Mouse (Mus musculus) large intestine, adult 2 months (tissue): ENCODE measurements around the gene Fibcd1. TPM values are rescaled to one million over a fixed set of nuclear protein-coding genes. Genes with fewer than 3 reads are reported as not detected.

ENCODE experiments used
- DNase-seq: peaks from one replicate; pipeline ENCODE4 v3.0.0-alpha.2; 2012; ENCODE audit warnings: low read depth, low spot score
- WGBS: fragments of 180-500 bp; shearing (Covaris S2); methylation state at CpG from one replicate; pipeline ENCODE4 v1.1.7; 2018; 5-methylcytosine and 5-hydroxymethylcytosine counted together
- polyA plus RNA-seq: library from polyadenylated mRNA; depleted of rRNA; stranded (reverse); fragments of >200 nt; gene quantifications from 2 replicates; pipeline ENCODE4 v1.2.3, GENCODE M21; 2012

The Fibcd1 gene
- polyA plus RNA-seq, 1 experiment = 0.45 TPM

- DNase-seq = no peak
These were observed 18.0 kb upstream of the Fibcd1 start for GRCm38 (mm10) chr2:31863766-31864165.

GRCm38 (mm10) chr2:31862919-31863318 lies 17.1 kb upstream of the Fibcd1 start:
- DNase-seq = no peak
- WGBS = 64% methylated on average over 1 of the region's 1 CpGs

More at GRCm38 (mm10) chr2:31863766-31864165, 18.0 kb upstream of the Fibcd1 start:
- 84% methylated on average over 1 of the region's 1 CpGs for WGBS

GRCm38 (mm10) chr2:31858500-31858899 lies 12.7 kb upstream of the Fibcd1 start:
- 43% methylated on average over 12 of the region's 12 CpGs for WGBS
- DNase-seq = no peak

GRCm38 (mm10) chr2:31857180-31857579 lies 11.4 kb upstream of the Fibcd1 start:
- 63% methylated on average over 6 of the region's 6 CpGs for WGBS
- no peak for DNase-seq

GRCm38 (mm10) chr2:31855991-31856390 lies 10.2 kb upstream of the Fibcd1 start:
- 73% methylated on average over 8 of the region's 8 CpGs for WGBS
- no peak for DNase-seq

- DNase-seq = no peak
- 51% methylated on average over 12 of the region's 12 CpGs for WGBS
These were observed 4.3 kb upstream of the Fibcd1 start for GRCm38 (mm10) chr2:31850141-31850540.

- DNase-seq = no peak
- 14% methylated on average over 6 of the region's 6 CpGs for WGBS
These were observed 2.1 kb upstream of the Fibcd1 start for GRCm38 (mm10) chr2:31847908-31848307.

- no peak for DNase-seq
- 7% methylated on average over 35 of the region's 35 CpGs for WGBS
These were observed 1.2 kb upstream of the Fibcd1 start for GRCm38 (mm10) chr2:31846692-31847660.

- WGBS = 4% methylated on average over 26 of the region's 26 CpGs
- no peak for DNase-seq
These were observed 301 bp downstream of the Fibcd1 start for GRCm38 (mm10) chr2:31845512-31845895.

- 10% methylated on average over 10 of the region's 10 CpGs for WGBS
- no peak for DNase-seq
These were observed 1.1 kb downstream of the Fibcd1 start for GRCm38 (mm10) chr2:31844729-31845136.

GRCm38 (mm10) chr2:31838868-31839267 lies 6.9 kb downstream of the Fibcd1 start:
- DNase-seq = no peak
- 48% methylated on average over 1 of the region's 1 CpGs for WGBS

GRCm38 (mm10) chr2:31836985-31837384 lies 8.8 kb downstream of the Fibcd1 start:
- 38% methylated on average over 6 of the region's 6 CpGs for WGBS

GRCm38 (mm10) chr2:31836091-31836490 lies 9.7 kb downstream of the Fibcd1 start:
- no peak for DNase-seq
- WGBS = 48% methylated on average over 10 of the region's 10 CpGs

More at GRCm38 (mm10) chr2:31836985-31837384, 8.8 kb downstream of the Fibcd1 start:
- no peak for DNase-seq

GRCm38 (mm10) chr2:31828311-31828825 lies 17.4 kb downstream of the Fibcd1 start:
- no peak for DNase-seq
- WGBS = 34% methylated on average over 4 of the region's 4 CpGs

- no peak for DNase-seq
- WGBS = 37% methylated on average over 7 of the region's 7 CpGs
These were observed 17.9 kb downstream of the Fibcd1 start for GRCm38 (mm10) chr2:31827877-31828276.

- WGBS = 61% methylated on average over 14 of the region's 14 CpGs
- no peak for DNase-seq
These were observed 19.4 kb downstream of the Fibcd1 start for GRCm38 (mm10) chr2:31826094-31827085.

GRCm38 (mm10) chr2:31825469-31825911 lies 20.3 kb downstream of the Fibcd1 start:
- DNase-seq = no peak
- WGBS = 68% methylated on average over 16 of the region's 16 CpGs

- no peak for DNase-seq
These were observed 21.7 kb downstream of the Fibcd1 start for GRCm38 (mm10) chr2:31823933-31824730.

More at GRCm38 (mm10) chr2:31823933-31824730, 21.7 kb downstream of the Fibcd1 start:
- WGBS = 83% methylated on average over 11 of the region's 15 CpGs
